Mouse (Mus musculus): ENCODE data around the gene 6330403K07Rik.

DNA sequence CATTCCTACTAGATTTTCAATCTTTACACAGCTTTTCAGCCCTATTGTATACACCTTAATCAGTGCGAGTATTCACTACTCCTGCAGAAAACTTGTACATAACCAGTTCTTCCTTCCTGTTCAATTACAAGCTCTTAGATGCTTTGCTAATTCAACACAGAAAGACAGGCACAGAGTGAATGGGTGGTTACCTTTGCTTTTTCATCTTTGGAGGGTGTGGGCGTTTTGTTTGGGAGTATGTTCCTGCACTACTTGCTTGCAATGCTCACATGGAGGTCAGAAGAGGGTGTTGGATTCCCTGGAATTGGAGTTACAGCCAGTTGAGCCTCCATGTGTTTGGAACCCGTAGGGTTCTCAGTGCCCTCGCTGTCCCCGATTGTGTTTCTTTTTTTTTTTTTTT, 28.3 kb downstream of the 6330403K07Rik start:
- TF ChIP-seq CTCF (IDR thresholded peaks at IDR 0.05; ENCODE audit: borderline replicate concordance, insufficient read depth, low read length): no peak
- no peak for TF ChIP-seq POLR2A (IDR thresholded peaks at IDR 0.05; ENCODE audit: low read depth, low read length)
